Mouse (Mus musculus): ENCODE measurements around the gene Bcl7c. TPM values are rescaled to one million over a fixed set of nuclear protein-coding genes. Genes with fewer than 3 reads are reported as not detected.

The Bcl7c gene
- total and polyA plus RNA-seq, 3 experiments = 28.0 to 71.3 (median 60.5) TPM

DNA sequence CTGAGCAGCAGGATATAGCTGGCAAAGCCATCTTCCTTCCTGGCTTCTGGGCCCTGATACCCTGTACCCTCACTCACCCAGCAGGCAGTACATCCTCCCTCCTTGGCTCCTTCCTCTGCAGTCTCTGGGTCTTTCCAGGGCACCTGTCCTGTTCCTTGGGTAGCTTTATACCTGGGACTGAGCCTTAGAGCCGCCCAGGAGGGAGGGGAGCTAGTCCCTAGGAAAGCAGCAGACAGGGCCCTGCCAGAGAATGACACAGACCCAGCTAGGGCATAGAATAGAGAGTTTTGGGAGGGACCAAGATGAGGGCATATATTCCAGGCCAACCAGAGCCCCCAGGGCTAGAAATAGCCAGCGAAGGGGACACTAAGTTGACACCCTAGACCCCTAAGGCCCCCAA is 16.8 kb upstream of the Bcl7c start:
- Histone ChIP-seq H3K9me3 (replicated peaks; ENCODE audit: low read length) (no peaks in the 10 kb centered on the region), H3K27me3 (replicated peaks) (peaks cover 2% of the 10 kb centered on the region), H3K4me1 (ENCODE audit: control insufficient read depth in 1 of 2, insufficient read depth in 2 of 2) (no peaks in the 10 kb centered on the region), H3K36me3 (replicated peaks in 1 of 2; ENCODE audit: control insufficient read depth in 1 of 2, insufficient read depth in 1 of 2, low read length in 1 of 2) (no peaks in the 10 kb centered on the region), H3K4me2 (ENCODE audit: insufficient read depth, low read depth, poor library complexity, severe bottlenecking) (no peak overlapping the region), H3K79me2 (replicated peaks; ENCODE audit: control insufficient read depth, extremely low read depth, insufficient read depth, poor library complexity, severe bottlenecking) (no peaks in the 10 kb centered on the region), H3K27ac (ENCODE audit: insufficient read depth, low read depth) (no peak overlapping the region), H3K9ac (ENCODE audit: insufficient read depth, low read depth) (no peak overlapping the region), H3K4me3 (replicated peaks in 1 of 3; ENCODE audit: low read depth in 2 of 3, low read length in 2 of 3, poor library complexity in 1 of 3) (no peak overlapping the region)
- DNase-seq (ENCODE audit: extremely low read depth) = no peak
- dilution Hi-C loops (cut with MboI; ENCODE audit: extremely low pct_ligation_motif_present, extremely low pct_unique_long_range_greater_than_20kb, low sequenced_read_pairs) = no loop called here
- in situ Hi-C loops (cut with MboI; ENCODE audit: low pct_ligation_motif_present, low pct_unique_long_range_greater_than_20kb, low sequenced_read_pairs) = no loop called here
- TF ChIP-seq HCFC1 (IDR thresholded peaks at IDR 0.05; ENCODE audit: low read depth, low read length) (no peak), IRF4 (IDR thresholded peaks at IDR 0.05; ENCODE audit: low read depth, low read length) (no peak), ZKSCAN1 (IDR thresholded peaks at IDR 0.05; ENCODE audit: borderline replicate concordance, low read depth, low read length) (no peak), ZC3H11A (IDR thresholded peaks at IDR 0.05; ENCODE audit: low read depth, low read length) (no peak), NELFE (IDR thresholded peaks at IDR 0.05; ENCODE audit: low read depth, low read length) (no peak), UBTF (IDR thresholded peaks at IDR 0.05; ENCODE audit: low read depth, low read length) (no peak), KAT2A (IDR thresholded peaks at IDR 0.05; ENCODE audit: insufficient replicate concordance, low read length) (no peak), ETS1 (conservative IDR thresholded peaks at IDR 0.05; ENCODE audit: low read depth, low read length) (no peak), SIN3A (IDR thresholded peaks at IDR 0.05; ENCODE audit: low read length) (no peak), TCF12 (IDR thresholded peaks at IDR 0.05; ENCODE audit: low read depth, low read length) (no peak), JUN (IDR thresholded peaks at IDR 0.05; ENCODE audit: insufficient read depth, low read depth, low read length) (no peak), MAZ (IDR thresholded peaks at IDR 0.05; ENCODE audit: low read depth, low read length) (no peak), MAX (IDR thresholded peaks at IDR 0.05; ENCODE audit: low read length) (no peak), ZNF384 (IDR thresholded peaks at IDR 0.05; ENCODE audit: low read depth, low read length) (no peak), RCOR1 (conservative IDR thresholded peaks at IDR 0.05; ENCODE audit: low read depth, low read length) (no peak), JUND (conservative IDR thresholded peaks at IDR 0.05; ENCODE audit: low read depth, low read length) (no peak), USF1 (IDR thresholded peaks at IDR 0.05; ENCODE audit: low read depth, low read length) (no peak), E2F4 (IDR thresholded peaks at IDR 0.05; ENCODE audit: insufficient replicate concordance, low read depth, low read length) (no peak), TBP (conservative IDR thresholded peaks at IDR 0.05; ENCODE audit: low read depth, low read length) (no peak)

DNA sequence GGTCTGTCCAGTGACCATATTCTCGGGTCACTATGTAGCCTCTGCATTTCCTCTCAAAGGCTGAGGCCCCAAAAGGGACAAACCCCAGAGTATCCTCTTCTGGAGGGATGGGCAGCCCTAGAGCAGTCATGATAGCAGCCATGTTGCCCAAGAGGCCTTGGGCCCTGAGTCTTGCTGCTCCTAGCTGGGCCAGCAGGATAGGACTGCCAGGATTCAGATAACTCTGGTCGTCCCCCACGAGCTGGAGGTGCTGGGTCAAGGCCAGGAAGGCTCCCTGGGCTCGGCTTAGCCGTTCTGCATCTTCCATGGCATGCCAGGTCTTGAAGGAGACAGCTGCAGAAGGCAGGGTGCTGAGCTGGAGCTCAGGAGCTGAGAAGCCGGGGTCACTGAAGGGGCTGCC is 10.5 kb upstream of the Bcl7c start:
- no peaks in the 10 kb centered on the region for H3K9me3 ChIP-seq (replicated peaks; ENCODE audit: low read length)
- in situ Hi-C loops (cut with MboI; ENCODE audit: low pct_ligation_motif_present, low pct_unique_long_range_greater_than_20kb, low sequenced_read_pairs) (no loop called here), dilution Hi-C loops (cut with MboI; ENCODE audit: extremely low pct_ligation_motif_present, extremely low pct_unique_long_range_greater_than_20kb, low sequenced_read_pairs) (no loop called here)
- H3K79me2 ChIP-seq (replicated peaks; ENCODE audit: control insufficient read depth, extremely low read depth, insufficient read depth, poor library complexity, severe bottlenecking) = no peaks in the 10 kb centered on the region
- no peak for TF ChIP-seq EP300 (IDR thresholded peaks at IDR 0.05; ENCODE audit: low read length)
- no peak for TF ChIP-seq ZKSCAN1 (IDR thresholded peaks at IDR 0.05; ENCODE audit: borderline replicate concordance, low read depth, low read length)
- no peak for TF ChIP-seq CHD2 (IDR thresholded peaks at IDR 0.05; ENCODE audit: low read length)
- TF ChIP-seq POLR2A (IDR thresholded peaks at IDR 0.05; ENCODE audit: low read depth, low read length) = no peak
- no peak for TF ChIP-seq GABPA (IDR thresholded peaks at IDR 0.05; ENCODE audit: insufficient replicate concordance, low read depth, low read length)
- TF ChIP-seq TCF12 (IDR thresholded peaks at IDR 0.05; ENCODE audit: low read depth, low read length) = no peak
- no peak for TF ChIP-seq UBTF (IDR thresholded peaks at IDR 0.05; ENCODE audit: low read depth, low read length)
- no peaks in the 10 kb centered on the region for H3K4me1 ChIP-seq (ENCODE audit: control insufficient read depth in 1 of 2, insufficient read depth in 2 of 2)
- H3K9ac ChIP-seq (ENCODE audit: insufficient read depth, low read depth) = no peak overlapping the region
- DNase-seq (ENCODE audit: extremely low read depth) = no peak
- H3K27ac ChIP-seq (ENCODE audit: insufficient read depth, low read depth) = no peak overlapping the region
- H3K4me2 ChIP-seq (ENCODE audit: insufficient read depth, low read depth, poor library complexity, severe bottlenecking) = no peak overlapping the region
- H3K36me3 ChIP-seq (replicated peaks in 1 of 2; ENCODE audit: control insufficient read depth in 1 of 2, insufficient read depth in 1 of 2, low read length in 1 of 2) = no peaks in the 10 kb centered on the region
- H3K4me3 ChIP-seq (replicated peaks in 1 of 3; ENCODE audit: low read depth in 2 of 3, low read length in 2 of 3, poor library complexity in 1 of 3) = no peak overlapping the region
- peaks cover 6% of the 10 kb centered on the region for H3K27me3 ChIP-seq (replicated peaks)
